9 mouse cellular contexts compared by ENCODE assay signal in the genomic region with DNA sequence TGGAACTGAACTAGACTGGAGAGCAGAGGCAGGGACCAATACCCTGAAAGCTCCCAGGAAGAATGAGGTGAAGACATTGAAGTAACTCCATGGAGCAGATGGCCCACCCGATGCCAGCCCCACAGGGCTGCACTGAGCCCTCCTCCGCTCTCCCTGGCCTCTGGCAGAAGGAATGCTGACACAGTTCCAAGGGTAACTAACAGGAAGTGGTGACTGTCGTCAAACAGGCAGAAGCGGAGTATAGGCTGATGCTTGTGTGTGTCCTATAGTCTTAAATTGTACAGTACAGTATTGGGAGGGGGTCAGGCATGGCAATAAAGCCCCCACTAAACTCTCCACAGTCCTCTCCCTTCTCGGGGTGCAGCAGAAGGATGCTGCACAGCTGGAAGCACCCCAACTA. TPM values are rescaled to one million over a fixed set of nuclear protein-coding genes. Genes with fewer than 3 reads are reported as not detected.
DNase-seq lines count a peak whose midpoint lies in the region; ATAC-seq lines count a peak whose summit lies in the region.
"Had no signal": no experiment of that assay in that cellular context is flagged by ENCODE, and none has a peak within 500 bp of the region (broad histone marks: within the 10 kb centered on the region; RNA-seq: fewer than 3 reads in every experiment).

No protein-coding gene starts in this region.

- no peak overlapping the region for H3K4me3 ChIP-seq in liver, embryonic 15.5 days (replicated peaks)
- H3K4me3 ChIP-seq: embryonic facial prominence, embryonic 12.5 days had no signal

- no peak overlapping the region for H3K9ac ChIP-seq in liver, embryonic 15.5 days
- H3K9ac ChIP-seq: embryonic facial prominence, embryonic 12.5 days had no signal

- H3K27me3 ChIP-seq in liver, embryonic 15.5 days, result no peaks in the 10 kb centered on the region
- H3K27me3 ChIP-seq: embryonic facial prominence, embryonic 12.5 days had no signal

- no peak overlapping the region; the same call in 1 of the 2 replicates for H3K27ac ChIP-seq in liver, embryonic 15.5 days (replicated peaks)
- H3K27ac ChIP-seq: embryonic facial prominence, embryonic 12.5 days had no signal

- H3K4me1 ChIP-seq in liver, embryonic 15.5 days (replicated peaks), result peaks cover 47% of the 10 kb centered on the region

- H3K4me2 ChIP-seq in liver, embryonic 15.5 days, result peak overlapping the region; percentile 50
- H3K4me2 ChIP-seq: embryonic facial prominence, embryonic 12.5 days had no signal

- no peaks in the 10 kb centered on the region for H3K9me3 ChIP-seq in liver, embryonic 15.5 days (replicated peaks)
- H3K9me3 ChIP-seq: embryonic facial prominence, embryonic 12.5 days had no signal

- no peaks in the 10 kb centered on the region for H3K36me3 ChIP-seq in liver, embryonic 15.5 days (replicated peaks)

- ATAC-seq in granulocyte monocyte progenitor cell, adult 5-6 weeks (replicated peaks; ENCODE audit: poor library complexity, severe bottlenecking), result peak; percentile 56
- ATAC-seq in liver, embryonic 15.5 days (ENCODE audit: insufficient read depth), result no peak

- DNase-seq in kidney, postnatal 10 days, result peak; percentile 44
- DNase-seq in kidney, adult 18-20 months, result no peak
- peak; percentile 44 for DNase-seq in cerebellum, adult 9-10 months
- no peak for DNase-seq in left cerebral cortex, postnatal 10 days (ENCODE audit: extremely low spot score in 1 of 2, low spot score in 2 of 2)
- no peak for DNase-seq in embryo, embryonic 11 days
- DNase-seq: kidney, postnatal 25 days had no signal

- intact Hi-C loops in left cerebral cortex, postnatal 10 days (cut with DNase I), result no loop called here

- 32% methylated on average over 5 of the region's 5 CpGs for WGBS in liver, embryonic 15.5 days (ENCODE audit: insufficient replicate concordance)

RNA-seq across cellular contexts. Expression of a gene that starts 24.9 kb away (rescaled TPM):
- total RNA-seq in granulocyte monocyte progenitor cell, adult 5-6 weeks (2014; fragmentation: Nextera tagmentation), result 13.7 and 18.2 TPM in 2 replicates
- total RNA-seq in granulocyte monocyte progenitor cell, adult 5-6 weeks (2017), result 16.4 and 17.3 TPM in 2 replicates
- polyA plus RNA-seq in liver, embryonic 15.5 days (2015; fragmentation: Nextera tagmentation; extraction: Ambion mirVana), result 6.1 and 6.4 TPM in 2 replicates
- total RNA-seq in left cerebral cortex, postnatal 10 days (2021), result 10 to 100 TPM; 37.5 TPM

Comparison
In these comparisons a context has a peak if more than half of its experiments do, and no peak if none do; other contexts are left out.
1. DNase-seq: peak in kidney, postnatal 10 days (single experiment) and cerebellum, adult 9-10 months (single experiment); none in kidney, adult 18-20 months (single experiment), left cerebral cortex, postnatal 10 days (0 of 2) and embryo, embryonic 11 days (single experiment).